Mouse (Mus musculus) E14TG2a.4 (cell line): ENCODE data around the gene Kdm2a.

Experiments used
- H3K27me3 ChIP-seq: 2 replicates; pipeline ENCODE4 v1.6.1; 2014; ENCODE audit warnings: low read length, control low read depth; ENCODE audit not compliant: insufficient read depth
- H3K36me3 ChIP-seq: 2 replicates; pipeline ENCODE4 v1.6.1; 2014; ENCODE audit warnings: low read length, control low read depth; ENCODE audit not compliant: insufficient read depth
- H3K4me1 ChIP-seq: replicated peaks from 2 replicates; pipeline ENCODE4 v1.6.1; 2014; ENCODE audit warnings: low read depth, low read length, control low read depth
- H3K4me3 ChIP-seq: replicated peaks from 2 replicates; pipeline ENCODE4 v1.5.1; 2014; ENCODE audit warnings: mild to moderate bottlenecking, low read length
- H3K9me3 ChIP-seq: 2 replicates; pipeline ENCODE4 v1.6.1; 2014; ENCODE audit warnings: low read length, control low read depth
- CTCF ChIP-seq: conservative IDR thresholded peaks from 2 replicates; pipeline ENCODE4 v1.5.1; 2014; ENCODE audit warnings: low read length
- NANOG ChIP-seq: IDR thresholded peaks from 2 replicates; pipeline ENCODE4 v1.6.1; 2014; ENCODE audit warnings: borderline replicate concordance, low read length, mixed read lengths
- POU5F1 ChIP-seq: IDR thresholded peaks from 2 replicates; pipeline ENCODE4 v1.6.1; 2014; ENCODE audit warnings: low read length, borderline replicate concordance

Gene Kdm2a

DNA sequence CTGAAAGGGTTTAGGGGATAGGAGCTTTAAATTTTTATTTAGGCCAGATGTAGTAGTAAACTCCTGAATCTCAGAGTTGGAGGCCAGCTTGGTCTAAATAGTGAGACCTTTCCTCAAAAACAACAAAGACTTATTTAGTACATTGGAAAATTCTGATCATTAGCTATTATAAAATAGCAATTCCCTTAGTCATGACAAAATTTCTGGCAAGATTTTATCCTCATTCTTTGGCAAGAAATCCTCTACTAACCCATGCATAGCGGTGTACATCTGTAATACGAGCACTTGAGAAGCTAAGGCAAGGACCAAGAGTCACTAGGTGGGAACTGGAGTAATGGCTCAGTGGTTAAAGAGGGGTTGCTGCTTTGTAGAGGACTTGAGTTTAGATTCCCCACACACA lies 27.4 kb downstream of the Kdm2a start:
- Histone ChIP-seq H3K36me3 (peaks cover 9% of the 10 kb centered on the region; the same call in 1 of the 2 replicates), H3K9me3 (no peaks in the 10 kb centered on the region), H3K27me3 (no peaks in the 10 kb centered on the region), H3K4me1 (peaks cover 3% of the 10 kb centered on the region), H3K4me3 (no peak overlapping the region)
- TF ChIP-seq POU5F1 (no peak), CTCF (no peak), NANOG (no peak)

GRCm38 (mm10) chr19:4370254-4370653 lies 27.8 kb downstream of the Kdm2a start:
- Histone ChIP-seq H3K4me1 (peaks cover 3% of the 10 kb centered on the region), H3K27me3 (no peaks in the 10 kb centered on the region), H3K9me3 (no peaks in the 10 kb centered on the region), H3K4me3 (no peak overlapping the region), H3K36me3 (peaks cover 5% of the 10 kb centered on the region; the same call in 1 of the 2 replicates)
- no peak for TF ChIP-seq CTCF
- TF ChIP-seq POU5F1: no peak
- no peak for TF ChIP-seq NANOG

GRCm38 (mm10) chr19:4349455-4349854 lies 48.6 kb downstream of the Kdm2a start:
- H3K4me3 ChIP-seq: no peak overlapping the region
- no peaks in the 10 kb centered on the region for H3K4me1 ChIP-seq
- peaks cover 81% of the 10 kb centered on the region for H3K36me3 ChIP-seq
- no peaks in the 10 kb centered on the region for H3K9me3 ChIP-seq
- H3K27me3 ChIP-seq: no peaks in the 10 kb centered on the region
- no peak for TF ChIP-seq POU5F1
- no peak for TF ChIP-seq CTCF
- no peak for TF ChIP-seq NANOG

DNA sequence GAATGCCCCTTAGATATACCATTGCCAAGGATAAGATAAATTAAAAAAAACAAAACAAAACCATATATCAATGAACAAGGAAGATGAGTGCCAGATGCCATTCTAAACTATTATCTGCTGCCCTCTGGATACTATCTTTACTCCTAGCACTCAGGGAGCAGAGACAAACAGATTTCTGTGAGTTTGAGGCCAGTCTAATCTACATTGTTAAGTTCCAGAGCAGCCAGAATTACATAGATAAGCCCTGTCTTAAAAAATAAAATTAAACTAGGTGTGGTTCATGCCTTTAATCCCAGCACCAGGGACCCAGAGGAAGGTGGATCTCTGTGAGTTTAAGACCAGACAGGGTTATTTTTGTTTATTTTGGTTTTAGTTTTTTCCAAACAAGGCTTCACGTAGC lies 51.6 kb downstream of the Kdm2a start:
- no peak overlapping the region for H3K4me3 ChIP-seq
- TF ChIP-seq NANOG (no peak), CTCF (no peak), POU5F1 (no peak)
- H3K36me3 ChIP-seq: peaks cover 88% of the 10 kb centered on the region
- no peaks in the 10 kb centered on the region for H3K9me3 ChIP-seq
- H3K4me1 ChIP-seq: no peaks in the 10 kb centered on the region
- H3K27me3 ChIP-seq: no peaks in the 10 kb centered on the region

GRCm38 (mm10) chr19:4338162-4338561 lies 59.9 kb downstream of the Kdm2a start:
- H3K4me3 ChIP-seq: no peak overlapping the region
- peaks cover 23% of the 10 kb centered on the region for H3K4me1 ChIP-seq
- peaks cover 57% of the 10 kb centered on the region for H3K36me3 ChIP-seq
- TF ChIP-seq CTCF (peak; percentile 89), POU5F1 (no peak)
- no peaks in the 10 kb centered on the region for H3K9me3 ChIP-seq
- no peaks in the 10 kb centered on the region for H3K27me3 ChIP-seq

DNA sequence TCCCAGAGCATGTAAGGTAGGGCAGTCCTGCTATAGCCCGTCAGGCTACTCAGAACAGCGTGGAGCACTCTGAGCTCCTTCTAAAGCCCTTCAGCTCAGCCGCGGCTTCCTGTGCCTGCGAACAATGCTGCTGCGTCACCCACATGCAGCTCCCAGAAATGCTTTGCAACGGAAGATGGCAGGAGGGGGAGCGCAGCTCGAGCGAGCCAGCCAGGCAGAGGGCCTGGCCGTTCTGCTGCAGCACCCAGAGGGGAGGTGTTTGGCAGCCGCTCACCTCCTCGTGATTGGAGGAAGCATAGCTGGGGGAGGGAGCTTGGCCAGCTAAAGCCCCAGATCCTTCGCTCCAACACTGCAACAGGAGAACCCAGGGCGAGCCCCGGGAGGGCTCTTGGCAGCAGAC lies 64.3 kb downstream of the Kdm2a start:
- H3K36me3 ChIP-seq: peaks cover 48% of the 10 kb centered on the region
- no peak for TF ChIP-seq POU5F1
- TF ChIP-seq NANOG: no peak
- no peak for TF ChIP-seq CTCF
- no peaks in the 10 kb centered on the region for H3K27me3 ChIP-seq
- H3K4me3 ChIP-seq: peak overlapping the region; percentile 86
- no peaks in the 10 kb centered on the region for H3K9me3 ChIP-seq
- H3K4me1 ChIP-seq: peaks cover 63% of the 10 kb centered on the region

DNA sequence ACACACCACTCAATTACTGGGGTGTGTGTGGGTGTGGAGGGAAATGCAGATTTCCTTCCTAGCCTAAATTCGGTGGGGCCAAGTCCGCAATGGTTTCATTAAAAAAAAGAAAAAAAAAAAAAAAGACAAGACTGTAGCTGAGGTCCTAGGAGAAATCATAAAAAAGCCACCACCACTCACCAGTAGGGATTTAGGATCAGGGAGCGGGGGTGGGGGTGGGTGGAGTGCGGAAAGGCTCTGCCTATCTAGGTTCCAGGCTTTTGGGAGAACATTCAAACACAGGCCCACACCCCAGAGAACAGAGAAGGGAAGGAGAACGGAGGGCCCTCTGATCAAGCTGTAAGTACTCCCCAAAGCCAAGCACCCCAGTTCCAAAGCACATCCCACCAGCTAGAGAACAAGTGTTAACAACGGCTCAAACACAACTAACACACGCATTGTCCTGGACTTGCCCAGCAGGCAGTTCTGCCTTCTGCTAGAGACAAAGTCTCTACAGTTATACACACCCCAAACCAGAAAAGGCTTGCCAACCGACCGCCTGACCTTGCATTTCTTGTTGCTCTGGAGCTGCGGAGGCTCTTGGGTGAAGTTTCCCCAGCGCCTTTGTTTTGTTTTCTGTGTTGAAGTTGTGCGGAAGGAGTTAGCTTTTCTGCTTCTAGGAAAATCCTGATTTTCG lies 64.8 kb downstream of the Kdm2a start:
- Histone ChIP-seq H3K4me3 (peak overlapping the region; percentile 86), H3K27me3 (no peaks in the 10 kb centered on the region), H3K9me3 (no peaks in the 10 kb centered on the region), H3K36me3 (peaks cover 53% of the 10 kb centered on the region), H3K4me1 (peaks cover 65% of the 10 kb centered on the region)
- no peak for TF ChIP-seq NANOG
- no peak for TF ChIP-seq CTCF

- no peak for TF ChIP-seq POU5F1
- no peak for TF ChIP-seq CTCF
- TF ChIP-seq NANOG: no peak
- Histone ChIP-seq H3K4me3 (peak overlapping the region; percentile 86), H3K4me1 (peaks cover 67% of the 10 kb centered on the region), H3K9me3 (no peaks in the 10 kb centered on the region), H3K27me3 (no peaks in the 10 kb centered on the region), H3K36me3 (peaks cover 55% of the 10 kb centered on the region)
Measured at GRCm38 (mm10) chr19:4332653-4333052, 65.4 kb downstream of the Kdm2a start.

DNA sequence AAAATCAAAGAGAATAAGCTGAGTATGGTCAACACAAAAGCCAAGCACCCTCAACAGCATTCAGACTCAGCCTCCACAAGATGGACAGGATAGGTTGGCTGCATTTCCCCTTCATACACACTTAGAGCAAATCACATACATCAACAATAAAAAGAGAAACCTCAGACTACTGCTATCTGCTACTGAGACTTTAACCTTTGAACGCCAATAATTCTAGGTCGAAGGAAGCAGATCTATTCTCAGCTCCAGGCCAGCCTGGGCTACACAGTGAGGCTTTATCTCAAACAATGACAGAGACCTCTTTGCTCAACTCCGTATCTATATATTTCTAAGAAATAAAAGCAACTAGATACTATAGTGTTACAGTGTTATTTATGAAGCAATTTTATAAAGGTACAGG lies 66.8 kb downstream of the Kdm2a start:
- Histone ChIP-seq H3K9me3 (no peaks in the 10 kb centered on the region), H3K36me3 (peaks cover 61% of the 10 kb centered on the region), H3K4me1 (peaks cover 81% of the 10 kb centered on the region), H3K27me3 (no peaks in the 10 kb centered on the region), H3K4me3 (0 out of 2 replicates have a peak overlapping the region, but pooled peaks have one; percentile 7)
- TF ChIP-seq CTCF (no peak), NANOG (no peak), POU5F1 (no peak)

DNA sequence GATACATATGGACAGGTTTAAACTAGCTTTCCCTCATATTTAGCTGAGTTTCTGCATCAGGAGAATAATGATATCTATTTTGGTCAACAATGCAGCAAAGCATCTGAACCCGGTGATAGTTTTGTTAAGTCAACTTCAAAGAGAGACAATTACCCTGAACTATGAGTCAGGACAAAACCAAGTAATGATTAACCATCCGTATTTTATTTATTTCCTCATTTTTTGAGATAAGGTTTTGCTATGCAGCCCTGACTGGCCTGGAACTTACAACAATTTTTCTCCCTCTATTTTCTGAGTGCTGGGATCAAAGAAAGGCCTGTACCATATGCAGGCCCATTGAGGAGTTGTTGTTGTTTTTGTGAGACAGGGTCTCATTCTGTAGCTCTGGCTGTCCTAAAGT lies 67.5 kb downstream of the Kdm2a start:
- Histone ChIP-seq H3K27me3 (no peaks in the 10 kb centered on the region), H3K4me3 (no peak overlapping the region), H3K9me3 (no peaks in the 10 kb centered on the region), H3K36me3 (peaks cover 67% of the 10 kb centered on the region), H3K4me1 (peaks cover 87% of the 10 kb centered on the region)
- TF ChIP-seq POU5F1 (no peak), NANOG (no peak), CTCF (no peak)
